Mouse (Mus musculus) stomach, adult 2 months (tissue): ENCODE results near the gene Olfr447. TPM values are rescaled to one million over a fixed set of nuclear protein-coding genes. Genes with fewer than 3 reads are reported as not detected.

Experiments used
- polyA plus RNA-seq: library from polyadenylated mRNA; depleted of rRNA; stranded (reverse); fragments of >200 nt; gene quantifications from 2 replicates; pipeline ENCODE4 v1.2.3, GENCODE M21; 2012; rRNA removed

The Olfr447 gene
- polyA plus RNA-seq, result not detected in 2 replicates

DNA sequence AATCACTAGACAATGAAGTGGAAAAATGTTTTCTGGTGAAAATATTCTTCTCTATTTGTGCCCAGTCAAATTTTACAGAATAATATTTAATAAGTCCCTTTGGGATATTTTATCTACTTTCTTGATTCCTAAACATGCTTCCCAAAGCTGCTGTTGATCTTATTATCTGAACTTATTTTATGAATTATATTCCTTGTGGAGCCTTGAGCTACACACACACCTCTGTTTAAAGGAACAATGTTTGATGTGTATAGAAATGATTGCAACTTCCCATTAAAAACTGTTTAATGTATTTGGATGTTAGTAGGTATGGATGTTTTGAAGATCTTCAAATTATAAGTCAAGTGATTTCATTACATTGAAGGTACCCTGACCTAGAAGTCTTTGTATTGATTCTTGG is at the start of gene Olfr447:
Gene Olfr447 (plus strand): TSS at position 301 of the 400 bp plus-strand sequence.

DNA sequence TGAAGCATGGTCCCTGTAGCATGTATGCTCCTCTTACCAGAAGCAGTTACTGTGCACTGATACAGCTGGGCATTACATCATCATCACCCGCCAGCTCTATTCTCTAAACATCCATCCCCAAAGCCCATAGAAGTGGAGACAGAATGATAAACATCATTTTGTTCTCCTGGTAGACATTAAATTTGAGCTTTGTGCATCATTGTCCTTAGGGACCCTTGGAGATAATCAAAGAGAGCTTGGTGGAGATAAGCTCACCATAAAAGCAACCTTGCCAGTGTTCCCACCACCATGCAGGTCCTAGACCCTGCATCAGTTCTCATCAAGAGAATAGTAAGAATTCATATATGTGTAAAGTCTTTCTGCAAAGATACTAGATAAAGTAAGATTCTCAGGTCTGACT is 18.5 kb upstream of the Olfr447 start, which contains the start of gene Olfr448:
Gene Olfr448 (plus strand): TSS at position 301 of the 400 bp plus-strand sequence.

DNA sequence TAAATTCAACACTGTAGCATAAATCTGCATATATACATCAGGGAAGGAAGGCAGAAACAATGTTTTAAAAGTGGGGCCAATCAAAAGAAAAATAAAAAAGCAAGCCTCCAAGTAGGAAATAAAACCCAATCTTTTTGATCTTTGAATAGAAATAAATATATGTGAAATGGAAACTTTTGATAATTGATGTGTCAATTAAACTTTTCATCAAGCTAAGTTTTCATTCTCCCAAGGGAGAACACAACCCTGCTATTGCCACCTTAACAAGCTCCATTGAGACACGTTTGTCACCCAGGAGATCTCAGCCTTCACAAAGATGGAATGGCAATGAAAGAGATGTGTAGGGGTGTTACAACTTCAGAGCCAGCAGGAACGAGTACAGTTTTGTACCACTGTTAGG is 12.4 kb downstream of the Olfr447 start, which contains the start of gene Olfr446:
Gene Olfr446 (plus strand): TSS at position 301 of the 400 bp plus-strand sequence.

DNA sequence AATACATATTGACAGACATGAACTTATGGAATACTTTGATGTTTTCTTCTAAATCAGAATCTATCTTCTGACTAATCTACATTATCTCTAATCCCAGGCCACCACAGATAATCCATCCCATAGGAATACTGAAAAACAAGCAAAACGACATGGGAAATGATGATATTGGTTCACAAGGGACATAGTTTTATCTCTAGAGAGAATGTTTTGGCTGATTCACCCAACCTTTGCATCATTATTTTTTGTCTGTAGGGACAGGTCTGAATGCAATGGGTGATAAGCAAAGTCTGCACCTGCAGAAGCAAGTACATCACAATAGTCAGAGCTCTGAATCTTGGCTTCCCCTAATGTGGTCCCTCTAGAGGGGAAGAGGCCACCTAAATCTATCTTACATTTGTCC is 40.1 kb downstream of the Olfr447 start, which contains the start of gene Olfr444:
Gene Olfr444 (plus strand): TSS at position 301 of the 400 bp plus-strand sequence.

Other genes with a start within 250 kb of the Olfr447 start
- 3.0 and 3.2 TPM in 2 replicates for gene Tcaf1, start 198.8 kb upstream of the Olfr447 start, polyA plus RNA-seq
- not detected in 2 replicates for gene Olfr453, start 169.5 kb upstream of the Olfr447 start, polyA plus RNA-seq
- not detected in 2 replicates for gene Olfr38, start 152.5 kb upstream of the Olfr447 start, polyA plus RNA-seq
- gene Olfr452, start 123.8 kb upstream of the Olfr447 start, polyA plus RNA-seq, result not detected in 2 replicates
- not detected in 2 replicates for gene Olfr450, start 96.9 kb upstream of the Olfr447 start, polyA plus RNA-seq
- not detected in 2 replicates for gene Olfr449, start 74.5 kb upstream of the Olfr447 start, polyA plus RNA-seq
- not detected in 2 replicates for gene Olfr448, start 18.4 kb upstream of the Olfr447 start, polyA plus RNA-seq
- gene Olfr446, start 12.5 kb downstream of the Olfr447 start, polyA plus RNA-seq, result not detected in 2 replicates
- not detected in 2 replicates for gene Olfr444, start 40.2 kb downstream of the Olfr447 start, polyA plus RNA-seq
- gene Olfr441, start 197.5 kb downstream of the Olfr447 start, polyA plus RNA-seq, result not detected in 2 replicates
- not detected in 2 replicates for gene Olfr237-ps1, start 237.7 kb downstream of the Olfr447 start, polyA plus RNA-seq